Mouse (Mus musculus) right cerebral cortex, postnatal 4 days (tissue): ENCODE measurements around the gene Pde8b.
"Not testable (repeated sequence)": the region's sequence is repeated elsewhere in the genome, so short reads cannot be mapped to it uniquely, and the experiment has no call there.

Experiments
- DNase-seq: peaks from one replicate; pipeline ENCODE4 v3.0.0-alpha.2; 2022

Pde8b gene

GRCm38 (mm10) chr13:95221882-95222568 lies 28.1 kb downstream of the Pde8b start:
- DNase-seq: peak; percentile 14

- not testable (repeated sequence) for DNase-seq
Observed at GRCm38 (mm10) chr13:95215661-95216170, 34.4 kb downstream of the Pde8b start.

- DNase-seq: no peak
Observed at GRCm38 (mm10) chr13:95212320-95212719, 37.8 kb downstream of the Pde8b start.

- not testable (repeated sequence) for DNase-seq
Observed at GRCm38 (mm10) chr13:95207301-95207700, 42.8 kb downstream of the Pde8b start.

- no peak for DNase-seq
Observed at GRCm38 (mm10) chr13:95202151-95202758, 47.9 kb downstream of the Pde8b start.

- DNase-seq: no peak
Observed at GRCm38 (mm10) chr13:95200817-95201216, 49.3 kb downstream of the Pde8b start.

- DNase-seq: no peak
Observed at GRCm38 (mm10) chr13:95200036-95200435, 50.1 kb downstream of the Pde8b start.

GRCm38 (mm10) chr13:95196106-95196705 lies 53.9 kb downstream of the Pde8b start:
- no peak for DNase-seq

- DNase-seq: no peak
Observed at GRCm38 (mm10) chr13:95191951-95192350, 58.2 kb downstream of the Pde8b start.

- no peak for DNase-seq
Observed at GRCm38 (mm10) chr13:95189111-95189510, 61.0 kb downstream of the Pde8b start.

- DNase-seq: no peak
Observed at GRCm38 (mm10) chr13:95187153-95187665, 62.9 kb downstream of the Pde8b start.

- no peak for DNase-seq
Observed at GRCm38 (mm10) chr13:95186741-95187035, 63.4 kb downstream of the Pde8b start.

- no peak for DNase-seq
Observed at GRCm38 (mm10) chr13:95185891-95186740, 64.0 kb downstream of the Pde8b start.

- DNase-seq: no peak
Observed at GRCm38 (mm10) chr13:95183686-95184085, 66.5 kb downstream of the Pde8b start.

- DNase-seq: no peak
Observed at GRCm38 (mm10) chr13:95180208-95180607, 69.9 kb downstream of the Pde8b start.

GRCm38 (mm10) chr13:95177326-95177725 lies 72.8 kb downstream of the Pde8b start:
- DNase-seq: no peak

GRCm38 (mm10) chr13:95176399-95176798 lies 73.7 kb downstream of the Pde8b start:
- DNase-seq: no peak

GRCm38 (mm10) chr13:95174253-95174652 lies 75.9 kb downstream of the Pde8b start:
- DNase-seq: no peak

- DNase-seq: no peak
Observed at GRCm38 (mm10) chr13:95172346-95172745, 77.8 kb downstream of the Pde8b start.

GRCm38 (mm10) chr13:95160211-95160610 lies 89.9 kb downstream of the Pde8b start:
- no peak for DNase-seq

- DNase-seq: no peak
Observed at GRCm38 (mm10) chr13:95158986-95159385, 91.2 kb downstream of the Pde8b start.

GRCm38 (mm10) chr13:95144746-95145145 lies 105.4 kb downstream of the Pde8b start:
- no peak for DNase-seq

- no peak for DNase-seq
Observed at GRCm38 (mm10) chr13:95140460-95141079, 109.6 kb downstream of the Pde8b start.
